Mouse (Mus musculus) natural killer cell, adult 2 months (primary cell): ENCODE data around the gene Zfp473.
"Not testable (repeated sequence)": the region's sequence is repeated elsewhere in the genome, so short reads cannot be mapped to it uniquely, and the experiment has no call there.

ENCODE experiments used
- DNase-seq, 2 experiments: peaks; one replicate each; pipeline ENCODE4 v3.0.0; 2022; ENCODE audit warnings: low spot score in 2 of 2

The Zfp473 gene

DNA sequence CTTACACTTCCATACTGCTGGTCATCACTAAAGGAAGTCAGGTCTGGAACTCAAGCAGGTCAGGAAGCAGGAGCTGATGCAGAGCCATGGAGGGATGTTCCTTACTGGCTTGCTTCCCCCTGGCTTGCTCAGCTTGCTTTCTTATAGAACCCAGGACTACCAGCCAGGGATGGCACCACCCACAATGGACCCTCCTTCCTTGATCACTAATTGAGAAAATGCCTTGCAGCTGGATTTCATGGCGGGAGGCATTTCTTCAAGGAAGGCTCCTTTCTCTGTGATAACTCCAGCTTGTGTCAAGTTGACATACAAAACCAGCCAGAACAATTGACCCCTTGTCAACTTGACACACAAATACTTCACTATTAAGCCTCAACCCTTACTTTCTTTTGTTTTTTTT is at the start of gene Zfp473:
Zfp473 (minus strand) TSS at position 101 of the 400 bp plus-strand sequence.
- DNase-seq = not testable (repeated sequence)

DNA sequence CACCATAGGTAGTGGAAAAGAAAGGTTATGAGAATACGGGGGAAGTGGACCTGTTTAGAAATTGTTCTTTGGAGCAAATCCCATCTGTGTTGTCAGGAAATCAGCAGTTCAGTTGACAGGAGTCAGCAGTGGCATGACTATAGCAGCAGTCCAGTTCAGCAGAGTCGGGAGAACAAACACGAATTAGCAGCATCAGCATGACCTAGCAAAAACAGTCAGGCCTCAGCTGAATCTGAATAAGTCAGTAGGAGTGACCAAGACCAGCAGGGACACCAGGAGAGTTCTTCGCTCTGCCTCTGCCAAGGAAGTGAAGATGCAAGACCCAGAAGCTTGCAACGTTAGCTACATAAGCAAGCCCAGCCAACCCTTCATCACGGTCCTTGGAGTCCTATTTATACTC is 41.9 kb upstream of the Zfp473 start:
- no peak for DNase-seq

DNA sequence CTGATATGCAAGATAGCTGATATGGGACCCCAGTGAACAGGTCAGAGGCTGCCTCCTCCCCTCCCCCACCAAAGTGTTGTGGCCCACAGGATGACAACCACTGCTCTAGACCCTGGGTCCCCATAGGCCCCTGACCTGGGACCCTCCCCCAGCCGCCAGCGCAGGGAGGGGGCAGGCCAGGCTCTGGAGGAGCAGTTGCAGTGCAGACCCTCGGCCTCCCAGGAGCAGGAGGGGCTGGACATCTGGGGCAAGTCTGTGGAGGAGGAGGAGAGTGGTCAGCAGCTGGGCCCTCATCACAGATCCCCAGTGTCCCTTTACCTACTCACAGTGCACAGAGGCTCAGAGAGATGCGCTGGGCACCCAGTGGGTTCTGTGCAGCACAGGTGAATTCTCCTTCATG is 39.2 kb upstream of the Zfp473 start:
- no peak for DNase-seq

DNA sequence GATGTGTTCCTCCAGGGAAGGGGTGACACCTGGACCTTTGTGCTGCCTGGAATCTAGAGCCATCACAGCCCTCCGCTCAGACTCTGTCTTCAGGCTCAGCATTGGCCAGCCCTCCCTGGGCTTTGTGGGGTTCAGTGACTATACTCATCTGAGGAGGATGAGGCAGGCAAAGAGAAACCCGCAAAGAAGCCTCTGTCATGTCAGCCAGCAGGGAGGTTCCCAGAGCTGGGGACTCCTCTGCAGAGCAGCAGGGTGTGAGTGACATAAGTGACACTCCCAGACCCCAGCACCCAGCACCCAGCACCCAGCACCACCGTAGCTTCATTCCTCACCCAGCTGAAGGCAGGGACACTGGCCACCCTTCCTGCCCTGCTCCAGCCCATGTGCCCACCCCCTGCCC is 38.7 kb upstream of the Zfp473 start:
- no peak for DNase-seq

DNA sequence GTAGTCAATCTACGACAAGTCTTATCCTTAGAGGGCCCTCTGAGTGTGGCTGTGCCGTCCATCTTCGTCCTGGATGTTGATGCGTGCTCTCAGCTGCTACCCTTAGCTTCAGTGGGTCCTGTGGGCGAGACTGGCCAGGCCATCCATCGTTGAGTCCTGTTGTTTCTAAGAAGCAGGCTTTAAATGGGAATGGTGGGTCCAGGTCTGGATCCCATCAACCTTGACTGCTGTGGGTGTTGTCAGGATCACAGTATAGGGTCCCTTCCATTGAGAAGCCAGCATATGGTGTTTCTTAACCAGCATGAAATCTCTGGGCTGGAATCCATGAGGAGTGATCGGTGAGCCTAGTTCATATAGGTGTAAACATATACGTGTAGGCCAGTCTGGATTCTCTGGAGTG is 29.3 kb upstream of the Zfp473 start:
- DNase-seq = no peak

DNA sequence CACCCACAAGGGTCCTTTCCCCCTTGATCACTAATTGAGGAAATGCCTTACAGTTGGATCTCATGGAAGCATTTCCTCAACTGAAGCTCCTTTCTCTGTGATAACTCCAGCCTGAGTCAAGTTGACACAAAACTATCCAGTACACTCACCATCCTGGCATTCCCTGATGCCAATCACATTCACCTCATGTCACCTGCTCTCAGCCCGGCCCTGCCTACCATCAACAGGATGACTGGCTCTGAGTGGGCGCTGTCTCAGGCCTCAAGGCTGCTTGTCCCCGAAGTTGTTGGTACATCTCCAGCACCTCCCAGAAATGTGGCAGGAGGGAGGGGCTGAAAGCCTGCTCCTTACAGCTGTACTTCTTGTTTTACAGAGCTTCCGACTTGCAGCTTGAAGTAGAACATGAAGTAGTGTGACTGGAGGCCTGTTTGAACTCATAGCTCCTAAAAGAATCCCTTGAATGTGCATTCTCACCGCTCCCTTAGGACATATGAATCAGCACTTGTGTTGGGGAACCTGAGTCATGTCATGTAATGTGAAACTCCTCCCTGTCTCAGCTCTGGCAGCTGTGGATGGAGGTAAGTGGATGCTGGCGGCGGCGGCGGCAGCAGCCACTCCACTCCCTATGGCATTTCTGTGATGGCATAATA is 26.1 kb upstream of the Zfp473 start:
- DNase-seq = no peak

DNA sequence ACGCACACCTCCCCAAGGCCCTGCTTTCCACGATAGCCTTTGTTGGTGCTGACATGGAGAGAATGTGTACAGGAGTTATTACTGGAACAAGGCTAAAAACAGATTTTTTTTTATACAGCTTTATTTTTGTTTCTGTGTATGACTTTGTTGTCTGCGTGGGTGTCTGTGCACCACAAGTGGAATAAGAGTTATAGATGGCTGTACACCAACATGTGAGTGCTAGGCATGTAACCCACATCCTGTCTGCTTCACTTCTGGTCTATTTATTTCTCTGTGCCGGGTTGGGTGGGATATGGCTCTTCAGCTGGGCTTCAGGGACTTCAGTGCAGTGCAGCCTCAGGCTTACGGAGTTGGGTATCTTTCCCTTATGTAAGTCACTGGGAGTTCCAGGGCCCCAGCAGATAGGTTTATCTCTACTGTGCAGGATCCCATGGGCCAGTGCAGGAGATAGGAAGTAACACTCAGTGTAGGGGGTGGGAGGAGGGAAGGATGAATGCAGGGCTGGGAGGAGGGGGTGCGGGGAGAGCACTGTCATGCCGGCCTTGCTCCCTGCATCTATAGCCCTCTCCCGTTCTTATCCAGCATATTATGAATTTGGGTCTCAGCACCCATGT is 21.8 kb upstream of the Zfp473 start:
- peak; percentile 13 to 16 for DNase-seq

DNA sequence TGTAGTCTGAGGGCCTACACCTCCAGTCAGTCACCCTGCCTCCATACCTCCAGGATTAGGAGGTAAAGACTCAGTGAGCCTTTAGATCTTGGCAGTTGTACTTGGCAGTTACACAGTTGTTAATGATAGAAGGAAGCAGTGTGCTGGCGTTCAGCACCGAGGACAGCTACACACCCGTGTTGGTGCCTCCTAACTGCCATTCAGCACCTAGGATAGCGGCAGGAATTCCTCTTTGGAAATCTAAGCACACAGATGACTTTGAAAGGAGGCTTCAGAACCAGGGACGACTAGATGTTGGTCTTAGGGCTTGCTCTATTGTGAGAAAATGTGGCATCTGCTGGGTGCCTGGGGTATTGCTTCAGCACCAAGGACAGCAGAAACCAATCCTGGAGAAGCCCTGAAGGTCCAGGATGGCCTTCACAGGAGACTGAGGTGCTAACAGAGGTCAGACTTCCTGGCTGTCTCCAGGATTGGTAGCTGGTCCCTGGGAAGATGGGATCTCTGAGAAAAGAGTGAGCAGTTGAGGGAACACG is 19.3 kb upstream of the Zfp473 start:
- no peak for DNase-seq

DNA sequence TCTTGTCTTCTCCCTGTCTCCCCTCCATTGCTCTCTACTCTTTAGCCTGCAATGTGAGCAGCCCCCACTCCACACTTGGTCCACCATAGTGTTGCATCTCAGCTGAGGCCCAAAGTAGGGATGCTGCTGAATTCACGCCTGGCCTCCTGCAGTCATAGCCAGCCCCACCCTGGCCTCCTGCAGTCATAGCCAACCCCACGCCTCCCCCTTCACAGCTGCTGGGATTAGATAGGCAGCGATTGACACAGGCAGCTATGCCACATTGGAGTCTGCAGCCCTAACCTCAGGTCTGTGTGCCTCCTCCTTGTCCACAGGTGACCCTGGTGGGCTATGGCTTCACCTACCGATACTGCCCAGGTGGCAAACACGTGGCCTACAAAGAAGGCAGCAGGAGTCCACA is 17.3 kb upstream of the Zfp473 start:
- DNase-seq = no peak

DNA sequence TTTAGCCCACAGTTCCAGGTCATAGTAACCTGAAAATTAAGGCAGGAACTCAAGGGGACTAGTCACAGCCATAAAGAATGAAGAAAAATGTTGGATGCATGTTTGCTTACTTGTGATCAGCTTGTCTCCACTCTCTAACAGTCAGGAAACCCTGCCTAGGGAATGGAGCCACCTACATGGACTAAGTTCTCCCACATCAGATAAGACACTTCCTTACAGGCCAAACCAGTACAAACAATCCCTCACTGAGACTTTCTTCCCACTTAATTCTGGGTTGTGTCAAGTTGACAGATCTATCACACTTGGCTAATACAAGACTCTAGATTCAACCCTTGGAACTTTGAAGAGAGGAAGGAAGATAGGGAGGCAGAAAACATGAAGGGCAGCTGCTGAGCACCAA is 9.5 kb upstream of the Zfp473 start:
- no peak for DNase-seq

DNA sequence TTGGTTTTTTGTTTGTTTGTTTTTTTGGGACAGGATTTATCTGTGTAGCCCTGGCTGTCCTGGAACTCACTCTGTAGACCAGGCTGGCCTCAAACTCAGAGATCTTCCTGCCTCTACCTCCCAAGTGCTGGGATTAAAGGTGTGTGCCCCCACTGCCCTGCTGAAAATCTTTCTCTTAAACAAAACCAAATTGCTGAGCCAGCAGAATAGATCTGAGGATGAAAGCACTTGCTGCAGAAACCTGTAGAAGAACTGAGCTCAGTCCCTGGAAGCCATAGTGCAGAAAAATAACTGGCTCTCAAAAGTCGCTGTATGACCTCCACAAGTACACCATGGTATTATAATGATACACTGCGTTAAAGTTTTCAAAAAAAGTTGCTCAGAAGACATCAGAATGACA is 6.3 kb upstream of the Zfp473 start:
- DNase-seq = no peak

DNA sequence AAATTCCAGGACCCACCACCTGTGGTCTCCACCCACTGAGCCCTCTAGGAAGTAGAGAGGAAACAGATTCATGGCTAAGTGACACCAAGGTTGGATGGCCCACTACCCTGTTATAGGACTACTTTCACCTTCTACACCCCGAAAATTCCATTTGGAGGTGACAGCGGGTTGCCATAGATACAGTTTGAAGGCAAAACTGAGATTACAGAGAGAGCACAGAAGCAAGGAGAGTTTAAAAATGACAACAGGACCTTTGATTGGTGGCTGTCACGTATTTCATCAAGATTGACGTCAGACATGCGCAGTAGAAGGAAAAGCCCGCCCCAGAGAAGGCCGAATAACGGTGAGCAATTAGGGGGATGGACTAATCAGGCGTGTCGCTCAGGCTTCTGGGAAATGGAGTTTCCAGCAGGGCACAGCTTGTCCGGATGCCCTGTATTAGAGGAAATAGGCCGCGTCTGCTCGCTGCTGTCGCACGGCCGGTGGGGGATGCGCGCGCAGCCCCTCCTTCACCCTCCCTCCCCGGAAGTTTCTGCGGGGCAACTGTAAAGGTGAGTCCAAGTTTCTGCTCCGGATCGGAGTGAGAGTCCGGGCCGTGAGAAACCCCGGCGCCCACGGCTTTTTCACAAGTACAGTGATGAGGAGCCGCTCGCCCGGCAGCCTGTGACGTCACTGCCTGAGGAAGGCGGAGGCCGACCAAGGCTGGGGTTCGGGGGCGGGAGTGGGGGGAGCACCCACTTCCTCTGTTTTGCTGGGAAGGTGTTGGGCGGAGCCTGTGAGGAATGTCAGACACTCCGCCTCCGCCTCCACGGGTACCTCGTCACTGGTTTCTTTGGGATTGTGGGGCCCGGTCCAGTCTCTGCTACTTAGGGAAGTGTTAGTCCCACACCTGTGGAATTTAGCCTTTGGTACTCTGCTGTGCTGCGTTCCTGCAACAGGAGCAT is 2.5 kb downstream of the Zfp473 start, which contains the start of gene Vrk3:
Vrk3 (plus strand) TSS at position 313 of the 944 bp plus-strand sequence.
- DNase-seq = peak; percentile 97

DNA sequence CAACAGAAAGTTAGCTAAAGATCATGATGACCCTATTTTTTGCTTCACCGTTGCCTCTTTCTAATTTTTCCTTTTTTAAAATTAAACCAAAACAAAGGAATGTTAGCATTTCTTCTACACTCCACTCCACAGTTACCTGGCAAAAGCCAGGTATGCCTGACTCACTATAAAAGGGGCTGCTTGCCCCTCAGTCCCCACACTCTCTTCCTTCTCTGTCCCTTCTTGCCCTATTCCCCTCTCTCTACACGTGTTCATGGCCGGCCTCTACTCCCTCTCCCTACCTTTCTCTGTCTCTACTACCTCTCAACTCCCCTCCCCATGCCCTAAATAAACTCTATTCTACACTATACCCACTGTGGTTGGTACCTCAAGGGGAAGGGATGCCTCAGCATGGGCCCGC is 3.7 kb downstream of the Zfp473 start:
- DNase-seq = no peak

DNA sequence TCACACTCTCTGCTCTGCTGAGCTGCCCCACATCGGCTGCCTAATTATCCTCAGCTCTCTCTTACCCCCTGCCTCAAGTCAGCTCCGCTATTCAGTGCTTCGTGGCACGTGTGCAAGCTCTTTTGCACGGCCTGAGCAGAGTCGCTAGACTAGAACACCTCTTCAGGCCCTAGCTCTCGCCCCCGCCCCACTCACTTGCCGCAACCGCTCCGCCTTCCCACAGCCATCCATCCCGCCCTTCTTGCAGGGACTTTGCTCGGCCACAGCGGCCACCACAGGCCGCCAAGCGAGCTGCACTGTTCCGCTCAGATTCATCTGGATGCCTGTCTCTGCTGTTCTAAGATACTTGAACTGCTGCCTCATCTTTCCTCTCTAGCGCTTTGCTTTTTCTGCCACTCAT is 5.8 kb downstream of the Zfp473 start:
- DNase-seq = peak; percentile 78 to 84

DNA sequence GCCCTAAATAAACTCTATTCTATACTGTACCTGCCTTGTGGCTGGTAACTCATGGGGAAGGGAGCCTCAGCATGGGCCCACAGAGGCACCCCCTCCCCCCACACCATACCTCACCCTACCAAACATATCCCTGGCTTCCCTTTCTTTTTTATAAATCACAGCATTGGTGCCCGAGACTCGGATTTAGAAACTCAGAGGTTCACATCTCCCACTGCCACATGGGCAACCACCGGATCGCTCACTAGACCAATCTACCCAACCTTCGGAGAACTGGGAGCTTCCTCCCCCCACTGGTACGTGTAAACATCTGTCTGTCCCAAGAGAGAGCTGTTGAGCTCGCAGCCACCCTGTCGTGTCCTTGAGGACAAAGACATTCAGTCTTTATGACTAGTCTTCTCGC is 6.6 kb downstream of the Zfp473 start:
- no peak for DNase-seq

DNA sequence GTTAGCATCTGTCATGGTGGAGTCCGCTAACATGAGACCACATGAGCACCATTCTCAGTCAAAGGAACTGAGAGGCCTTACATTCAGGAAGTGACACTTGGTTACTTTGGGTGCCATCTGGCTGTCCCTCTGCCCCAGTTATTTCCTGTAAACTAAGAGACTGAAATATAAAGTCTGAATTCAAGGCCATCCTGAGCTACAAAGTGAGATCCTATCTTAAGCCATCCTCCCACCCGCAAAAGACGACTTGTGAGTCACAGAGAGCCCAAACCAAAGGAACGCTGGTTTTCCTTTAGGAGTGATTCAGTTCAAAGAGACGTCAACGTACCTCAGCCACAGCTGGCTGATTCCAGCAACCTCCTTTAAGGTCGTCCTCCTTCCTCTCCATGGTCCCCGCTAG is 9.5 kb downstream of the Zfp473 start:
- DNase-seq = peak; percentile 42 to 67

DNA sequence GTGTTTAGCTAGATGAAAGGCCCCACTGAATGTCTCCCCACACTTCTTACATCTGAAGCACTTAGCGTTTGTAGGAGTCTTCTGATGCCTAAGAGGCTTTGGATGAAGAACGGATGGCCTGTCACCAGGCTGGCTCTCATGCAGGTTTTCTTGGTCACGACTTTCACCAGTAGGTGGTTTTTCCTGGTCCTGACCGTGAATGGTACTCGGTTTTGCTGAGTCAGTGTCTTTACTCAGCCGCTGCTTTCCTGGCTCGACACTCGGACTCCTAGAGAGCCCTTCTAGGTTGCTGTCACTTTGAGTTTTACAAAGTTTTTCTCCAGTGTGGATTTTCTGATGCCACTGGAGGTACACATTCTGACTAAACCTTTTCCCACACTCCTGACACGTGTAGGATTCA is 17.1 kb downstream of the Zfp473 start:
- DNase-seq = no peak

DNA sequence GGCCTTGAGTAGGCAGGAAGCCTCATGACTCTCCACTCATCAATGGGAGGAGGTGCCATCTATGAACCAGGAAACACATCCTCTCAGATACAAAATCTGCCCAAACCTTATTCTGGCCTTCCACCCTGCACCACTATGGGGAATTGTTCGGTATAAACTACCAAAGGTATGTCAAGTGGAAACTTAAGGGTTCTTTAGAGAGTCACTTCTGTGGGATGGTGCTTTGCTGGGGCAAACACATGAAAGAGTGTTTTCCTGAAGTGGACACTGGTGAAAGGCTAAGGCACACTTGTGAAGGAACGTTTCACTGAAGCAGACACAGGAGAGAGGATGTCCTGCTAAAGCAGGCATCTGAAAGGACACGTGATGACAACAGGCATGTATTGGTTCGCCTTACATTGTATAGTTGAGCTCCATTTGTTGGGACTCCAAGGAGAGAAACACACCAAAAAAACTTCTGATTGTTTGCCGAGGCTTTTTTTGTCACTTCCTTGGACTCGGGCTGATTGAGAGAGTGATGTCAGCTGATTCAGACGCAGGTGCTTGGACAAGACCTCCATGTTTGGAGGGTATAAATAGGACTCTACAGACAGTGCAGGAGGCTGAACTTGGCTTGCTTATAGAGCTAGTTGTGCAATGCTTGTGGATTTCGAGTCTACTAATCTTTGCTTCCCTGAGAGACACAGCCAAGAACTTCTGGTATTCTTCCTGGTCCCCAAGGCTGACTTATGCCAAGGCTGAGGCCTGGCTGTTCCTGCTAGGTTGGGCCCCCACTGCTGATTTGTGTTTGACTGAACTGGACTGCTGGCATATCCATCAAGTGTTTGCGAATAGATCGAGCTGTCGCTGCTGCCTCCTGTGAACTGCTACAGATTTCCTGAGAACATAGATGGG is 22.5 kb downstream of the Zfp473 start:
- DNase-seq = no peak

DNA sequence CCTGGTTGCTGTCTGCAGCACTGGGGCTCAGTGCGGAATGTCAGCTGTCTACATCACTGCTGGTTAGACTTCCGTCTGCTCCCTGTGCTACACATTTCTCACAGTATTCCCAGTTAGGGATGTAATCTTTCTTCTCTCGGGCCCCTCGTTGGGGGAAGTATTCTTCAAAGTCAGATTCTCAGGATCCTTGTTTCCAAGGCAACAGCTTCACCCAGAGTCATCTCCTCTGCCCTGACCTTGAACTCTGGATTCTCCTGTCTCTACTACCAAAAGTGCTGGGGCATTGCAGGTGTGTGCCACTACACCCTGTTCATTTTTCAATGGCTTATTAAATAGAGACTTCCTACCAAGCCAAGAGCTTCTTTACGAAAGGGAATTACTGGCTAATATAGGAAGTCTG is 23.7 kb downstream of the Zfp473 start:
- no peak for DNase-seq

DNA sequence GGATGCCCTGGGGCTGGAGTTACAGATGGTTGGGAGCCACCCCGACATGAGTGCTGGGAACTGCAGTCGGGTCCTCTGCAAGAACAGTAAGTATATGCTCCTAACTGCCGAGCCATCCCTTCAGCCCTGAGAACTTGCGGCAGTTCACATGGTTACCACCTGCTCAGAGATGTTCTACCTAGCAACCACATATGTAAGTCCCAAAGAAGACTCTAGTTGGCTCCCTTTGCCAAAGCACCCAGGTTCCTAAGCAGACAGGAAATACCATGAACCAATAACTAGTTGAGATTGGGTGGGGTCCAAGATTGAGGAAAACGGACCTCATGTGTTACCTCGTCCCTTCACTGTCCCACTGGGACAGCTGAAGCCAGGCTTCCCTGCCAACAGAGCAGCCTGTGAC is 24.5 kb downstream of the Zfp473 start:
- DNase-seq = peak; percentile 24 to 47

DNA sequence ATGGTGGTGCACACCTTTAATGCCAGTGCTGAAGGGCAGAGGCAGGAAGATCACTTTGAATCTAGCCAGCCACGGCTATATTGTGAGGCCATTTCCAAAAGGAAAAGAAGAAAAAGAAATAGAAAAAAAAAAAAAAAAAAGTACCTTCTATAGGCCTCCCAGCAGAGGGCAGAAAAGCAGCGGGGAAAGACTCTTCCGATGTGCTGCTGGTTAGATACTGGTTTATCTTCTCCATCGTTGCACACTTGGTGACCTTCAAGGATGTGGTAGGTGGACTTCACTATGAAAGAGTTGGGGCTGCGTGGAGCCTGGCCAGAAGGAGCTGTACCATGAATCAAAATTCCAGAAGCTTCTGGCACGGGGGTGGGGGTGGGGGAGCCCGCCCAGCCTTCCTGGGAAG is 26.5 kb downstream of the Zfp473 start:
- DNase-seq = peak in 1 of 2 experiments; percentile 33
